Mouse (Mus musculus) liver, postnatal 0 days (tissue): ENCODE measurements around the gene Tchh.

ENCODE experiments used
- CTCF ChIP-seq: sonication (generic); IDR thresholded peaks from 2 replicates; pipeline ENCODE4 v1.5.1; 2016; ENCODE audit warnings: antibody characterized with exemption, low read depth
- EP300 ChIP-seq: IDR thresholded peaks from 2 replicates; pipeline ENCODE4 v1.6.1; 2016; ENCODE audit warnings: antibody characterized with exemption, low read depth, mild to moderate bottlenecking

DNA sequence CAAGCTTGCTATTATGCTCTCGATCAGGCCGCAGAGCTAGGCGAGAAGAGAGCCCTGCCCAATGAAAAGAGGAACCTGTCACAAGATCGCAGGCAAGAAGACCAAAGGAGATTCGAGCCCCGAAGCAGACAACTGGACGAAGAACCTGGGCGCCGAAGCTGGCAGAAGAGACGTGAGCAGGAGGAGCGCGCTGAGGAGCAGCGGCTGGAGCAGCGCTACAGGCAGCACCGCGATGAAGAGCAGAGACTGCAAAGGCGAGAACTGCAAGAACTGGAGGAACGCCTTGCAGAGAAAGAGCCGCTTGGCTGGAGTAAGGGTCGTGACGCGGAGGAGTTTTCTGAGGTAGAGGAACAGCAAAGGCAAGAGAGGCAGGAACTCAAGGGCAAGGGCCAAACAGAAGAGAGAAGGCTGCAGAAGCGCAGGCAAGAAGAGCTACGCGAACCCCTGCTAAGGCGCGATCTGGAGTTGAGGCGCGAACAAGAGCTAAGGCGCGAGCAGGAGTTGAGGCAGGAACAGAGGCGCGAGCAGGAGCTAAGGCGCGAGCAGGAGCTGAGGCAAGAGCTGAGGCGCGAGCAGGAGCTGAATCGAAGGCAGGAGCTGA, 1.5 kb downstream of the Tchh start:
- TF ChIP-seq CTCF (no peak), EP300 (no peak)
